Mouse (Mus musculus) E14TG2a.4 (cell line): Measurements from ENCODE around the gene Ripor3.
A peak's percentile ranks its signal among the peaks of the same experiment; 100 is the strongest.

ENCODE experiments used
- H3K27me3 ChIP-seq: 2 replicates; pipeline ENCODE4 v1.6.1; 2014; ENCODE audit warnings: low read length, control low read depth; ENCODE audit not compliant: insufficient read depth
- H3K36me3 ChIP-seq: 2 replicates; pipeline ENCODE4 v1.6.1; 2014; ENCODE audit warnings: low read length, control low read depth; ENCODE audit not compliant: insufficient read depth
- H3K4me1 ChIP-seq: replicated peaks from 2 replicates; pipeline ENCODE4 v1.6.1; 2014; ENCODE audit warnings: low read depth, low read length, control low read depth
- H3K4me3 ChIP-seq: replicated peaks from 2 replicates; pipeline ENCODE4 v1.5.1; 2014; ENCODE audit warnings: mild to moderate bottlenecking, low read length
- H3K9me3 ChIP-seq: 2 replicates; pipeline ENCODE4 v1.6.1; 2014; ENCODE audit warnings: low read length, control low read depth
- CTCF ChIP-seq: conservative IDR thresholded peaks from 2 replicates; pipeline ENCODE4 v1.5.1; 2014; ENCODE audit warnings: low read length
- NANOG ChIP-seq: IDR thresholded peaks from 2 replicates; pipeline ENCODE4 v1.6.1; 2014; ENCODE audit warnings: borderline replicate concordance, low read length, mixed read lengths
- POU5F1 ChIP-seq: IDR thresholded peaks from 2 replicates; pipeline ENCODE4 v1.6.1; 2014; ENCODE audit warnings: low read length, borderline replicate concordance

The Ripor3 gene

GRCm38 (mm10) chr2:168003431-168003830, 7.0 kb downstream of the Ripor3 start:
- TF ChIP-seq POU5F1 (no peak), CTCF (no peak), NANOG (no peak)
- no peaks in the 10 kb centered on the region for H3K36me3 ChIP-seq
- no peak overlapping the region for H3K4me3 ChIP-seq
- 0 out of 2 replicates have a peak, but pooled peaks cover 4% of the 10 kb centered on the region for H3K9me3 ChIP-seq
- H3K27me3 ChIP-seq: peaks cover 3% of the 10 kb centered on the region; the same call in 1 of the 2 replicates
- peaks cover 20% of the 10 kb centered on the region for H3K4me1 ChIP-seq

- H3K36me3 ChIP-seq: no peaks in the 10 kb centered on the region
- peaks cover 20% of the 10 kb centered on the region for H3K4me1 ChIP-seq
- TF ChIP-seq CTCF (no peak), NANOG (no peak), POU5F1 (no peak)
- peaks cover 5% of the 10 kb centered on the region for H3K27me3 ChIP-seq
- no peak overlapping the region for H3K4me3 ChIP-seq
- H3K9me3 ChIP-seq: 0 out of 2 replicates have a peak, but pooled peaks cover 4% of the 10 kb centered on the region
Observed at GRCm38 (mm10) chr2:168002884-168003283, 7.5 kb downstream of the Ripor3 start.

- Histone ChIP-seq H3K4me1 (peaks cover 20% of the 10 kb centered on the region), H3K36me3 (no peaks in the 10 kb centered on the region), H3K4me3 (no peak overlapping the region), H3K9me3 (0 out of 2 replicates have a peak, but pooled peaks cover 4% of the 10 kb centered on the region), H3K27me3 (peaks cover 9% of the 10 kb centered on the region)
- TF ChIP-seq CTCF (no peak), NANOG (no peak), POU5F1 (no peak)
Observed at GRCm38 (mm10) chr2:168002188-168002587, 8.2 kb downstream of the Ripor3 start.

- TF ChIP-seq CTCF (peak; percentile 23; the same call in 1 of the 2 replicates), NANOG (no peak)
- H3K9me3 ChIP-seq: 0 out of 2 replicates have a peak, but pooled peaks cover 4% of the 10 kb centered on the region
- no peaks in the 10 kb centered on the region for H3K36me3 ChIP-seq
- H3K4me1 ChIP-seq: no peaks in the 10 kb centered on the region; the same call in 1 of the 2 replicates
- peaks cover 31% of the 10 kb centered on the region for H3K27me3 ChIP-seq
- no peak overlapping the region for H3K4me3 ChIP-seq
Observed at GRCm38 (mm10) chr2:167999145-167999743, 11.2 kb downstream of the Ripor3 start.

GRCm38 (mm10) chr2:167997562-167997961, 12.9 kb downstream of the Ripor3 start:
- no peak for TF ChIP-seq NANOG
- TF ChIP-seq POU5F1: no peak
- no peak for TF ChIP-seq CTCF

GRCm38 (mm10) chr2:167996672-167997215, 13.7 kb downstream of the Ripor3 start:
- 0 out of 2 replicates have a peak, but pooled peaks cover 4% of the 10 kb centered on the region for H3K9me3 ChIP-seq
- TF ChIP-seq POU5F1: no peak
- no peak for TF ChIP-seq CTCF
- no peak for TF ChIP-seq NANOG
- H3K36me3 ChIP-seq: no peaks in the 10 kb centered on the region
- peaks cover 43% of the 10 kb centered on the region for H3K27me3 ChIP-seq
- peaks cover 18% of the 10 kb centered on the region for H3K4me1 ChIP-seq
- H3K4me3 ChIP-seq: no peak overlapping the region

More at GRCm38 (mm10) chr2:167997562-167997961, 12.9 kb downstream of the Ripor3 start:
- peaks cover 42% of the 10 kb centered on the region for H3K27me3 ChIP-seq
- H3K4me1 ChIP-seq: peaks cover 10% of the 10 kb centered on the region
- H3K36me3 ChIP-seq: no peaks in the 10 kb centered on the region
- H3K9me3 ChIP-seq: 0 out of 2 replicates have a peak, but pooled peaks cover 4% of the 10 kb centered on the region
- H3K4me3 ChIP-seq: no peak overlapping the region

- Histone ChIP-seq H3K4me1 (peaks cover 25% of the 10 kb centered on the region), H3K9me3 (0 out of 2 replicates have a peak, but pooled peaks cover 4% of the 10 kb centered on the region), H3K4me3 (no peak overlapping the region), H3K27me3 (peaks cover 46% of the 10 kb centered on the region), H3K36me3 (no peaks in the 10 kb centered on the region)
- no peak for TF ChIP-seq NANOG
- TF ChIP-seq POU5F1: no peak
- TF ChIP-seq CTCF: no peak
Observed at GRCm38 (mm10) chr2:167995870-167996635, 14.4 kb downstream of the Ripor3 start.

- H3K4me1 ChIP-seq: peaks cover 39% of the 10 kb centered on the region
- no peaks in the 10 kb centered on the region for H3K36me3 ChIP-seq
- no peak for TF ChIP-seq NANOG
- no peak for TF ChIP-seq POU5F1
- no peak for TF ChIP-seq CTCF
- H3K9me3 ChIP-seq: no peaks in the 10 kb centered on the region
- no peak overlapping the region for H3K4me3 ChIP-seq
- H3K27me3 ChIP-seq: peaks cover 58% of the 10 kb centered on the region
Observed at GRCm38 (mm10) chr2:167993260-167993659, 17.2 kb downstream of the Ripor3 start.
